Mouse (Mus musculus) mouse trophoblast stem cell (cell line): ENCODE results near the gene 4931409K22Rik.

Source experiments
- in situ Hi-C, 2 experiments: fragments of 300-500 bp; cut with MseI, MboI; formaldehyde crosslinking; loops; 2 replicates in 1 of 2; 3 replicates in 1 of 2; pipeline ENCODE4 v1.15.1; 2025

Gene 4931409K22Rik

DNA sequence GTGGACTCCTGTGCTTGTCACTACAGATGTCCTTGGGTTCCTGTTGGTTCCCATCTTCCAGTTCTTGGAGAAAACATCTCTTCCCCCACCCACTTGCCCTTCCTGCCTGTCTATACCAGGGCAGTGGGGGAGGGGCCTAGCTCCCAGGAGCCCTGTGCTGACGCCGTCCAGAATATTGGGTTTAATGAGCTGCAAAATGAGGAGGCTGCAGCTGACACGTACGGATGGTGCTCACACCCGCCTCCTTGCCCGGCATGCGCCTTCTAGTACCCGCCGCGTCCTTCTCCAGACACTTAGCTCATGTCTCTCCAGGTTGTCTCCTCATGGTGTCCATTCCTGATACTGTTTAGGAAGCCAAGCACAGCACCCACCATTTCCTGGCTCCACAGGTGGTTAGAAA is 57.5 kb downstream of the 4931409K22Rik start:
- in situ Hi-C loops: no loop called here

DNA sequence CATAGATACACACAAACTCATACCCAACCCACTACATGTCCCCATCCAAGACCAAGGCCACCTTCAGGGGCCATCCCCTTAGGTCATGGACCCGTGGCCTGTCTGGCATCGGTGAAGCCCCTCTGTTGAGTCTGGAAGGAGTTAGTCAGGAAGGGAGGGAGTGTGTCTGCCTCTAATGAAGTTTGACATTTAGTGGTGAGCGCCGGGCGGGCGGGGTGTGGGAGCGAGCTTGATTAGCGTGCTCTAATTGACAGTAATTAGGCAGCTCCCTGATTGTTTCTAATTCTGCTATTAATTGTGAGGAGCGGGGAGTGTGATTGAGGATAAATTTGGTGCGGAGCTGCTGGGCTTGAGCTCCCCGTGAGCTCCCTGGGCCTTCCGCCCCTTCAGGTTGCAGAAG is 59.1 kb downstream of the 4931409K22Rik start:
- in situ Hi-C loops: no loop called here

DNA sequence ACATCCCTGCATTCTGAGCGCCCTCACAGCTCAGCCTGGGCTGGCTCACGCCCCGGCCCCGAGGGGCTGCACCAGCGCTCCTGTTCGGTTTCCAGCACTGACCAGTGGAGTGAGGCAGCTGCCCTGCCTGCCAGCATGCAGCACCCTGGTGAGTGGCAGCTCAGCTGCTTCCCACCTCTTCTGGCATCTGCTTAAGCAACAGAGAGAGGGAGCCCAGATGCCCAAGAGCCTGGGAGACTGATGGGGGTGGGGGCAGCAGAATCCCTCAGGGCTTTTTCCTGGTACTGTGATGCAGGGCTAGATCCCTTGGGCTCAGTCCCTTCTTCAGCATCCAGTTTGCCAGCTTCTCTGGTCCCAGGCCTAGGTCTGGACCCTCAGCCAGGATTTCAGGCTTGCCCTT is 59.9 kb downstream of the 4931409K22Rik start:
- in situ Hi-C loops: no loop called here

DNA sequence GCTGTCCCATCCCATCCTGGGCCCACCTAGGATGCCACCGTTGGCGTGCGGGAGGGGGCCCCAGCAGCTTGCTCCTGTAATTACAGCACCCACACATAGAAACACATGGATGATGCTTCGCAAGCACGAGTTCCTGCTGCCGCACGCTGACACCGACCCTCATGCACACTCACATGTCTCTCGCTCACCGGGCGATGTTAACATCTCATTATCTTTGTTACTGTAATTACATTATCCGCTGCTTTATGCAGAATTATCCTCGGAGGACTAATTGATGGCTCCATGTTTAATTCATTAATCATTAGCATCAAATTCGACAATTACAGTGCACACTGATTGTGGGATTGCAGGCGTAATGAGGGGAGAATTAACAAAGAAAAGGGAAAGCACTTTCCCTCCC is 61.6 kb downstream of the 4931409K22Rik start:
- in situ Hi-C loops: no loop called here
